Mouse (Mus musculus): ENCODE results near the gene Cyp2c70. TPM values are rescaled to one million over a fixed set of nuclear protein-coding genes. Genes with fewer than 3 reads are reported as not detected.
"Not testable (repeated sequence)": the region's sequence is repeated elsewhere in the genome, so short reads cannot be mapped to it uniquely, and the experiment has no call there.

Cyp2c70 gene
- not detected in 2 replicates for polyA plus RNA-seq (2015; fragmentation: Nextera tagmentation; extraction: Ambion mirVana)

DNA sequence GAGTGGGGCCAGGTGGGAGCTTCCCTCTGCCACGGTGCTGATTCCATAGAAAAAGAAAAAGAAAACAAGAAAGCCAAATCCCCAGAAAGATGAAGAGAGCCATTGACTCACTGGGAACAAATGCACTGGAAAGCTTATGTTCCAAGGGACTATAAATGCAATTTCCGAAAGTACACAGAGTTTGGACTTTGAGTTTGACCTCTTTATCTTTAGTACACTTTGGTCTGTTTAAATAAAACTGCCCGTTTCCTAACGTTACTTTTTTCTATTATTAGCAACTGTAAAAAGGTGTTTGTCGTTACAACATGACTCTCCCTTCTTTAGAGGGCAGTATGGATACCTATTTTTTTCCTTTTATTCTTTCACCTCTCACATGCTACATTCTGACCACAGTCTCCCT, at the start of gene Cyp2c70:
Gene Cyp2c70 (minus strand): TSS at position 174 of the 400 bp plus-strand sequence.
- Histone ChIP-seq H3K27me3 (no peaks in the 10 kb centered on the region), H3K9ac (no peak within 1 kb of the TSS), H3K9me3 (no peaks in the 10 kb centered on the region), H3K36me3 (no peaks in the 10 kb centered on the region), H3K27ac (no peak within 1 kb of the TSS), H3K4me2 (no peak within 1 kb of the TSS), H3K4me3 (no peak within 1 kb of the TSS), H3K4me1 (replicated peaks) (no peaks in the 10 kb centered on the region)
- no peak for ATAC-seq (ENCODE audit: low FRiP score)
- WGBS = 87% methylated on average over 5 of the region's 5 CpGs

DNA sequence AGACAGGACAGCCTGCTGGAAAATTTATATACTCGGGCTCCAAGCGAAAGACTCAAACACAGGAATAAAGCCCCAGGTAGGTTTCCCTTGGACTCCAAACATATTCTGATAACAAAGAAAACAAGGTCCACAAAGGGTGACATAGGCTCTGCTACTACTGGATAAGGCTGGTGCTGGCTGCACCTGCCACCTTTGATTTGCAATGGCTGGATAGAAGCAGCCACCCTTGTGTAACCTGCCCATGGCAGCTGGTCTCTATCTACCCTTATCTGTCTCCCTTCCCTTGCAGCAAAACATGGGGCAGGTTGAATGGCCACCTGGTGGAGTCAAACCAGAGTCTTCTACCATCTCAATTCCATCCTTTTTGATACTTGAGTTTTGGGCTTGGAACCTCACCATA, 45.4 kb upstream of the Cyp2c70 start:
- H3K4me3 ChIP-seq = no peak overlapping the region
- H3K4me2 ChIP-seq = no peak overlapping the region
- H3K4me1 ChIP-seq (replicated peaks) = no peaks in the 10 kb centered on the region
- H3K36me3 ChIP-seq = no peaks in the 10 kb centered on the region
- H3K27me3 ChIP-seq = no peaks in the 10 kb centered on the region
- 94% methylated on average over 2 of the region's 2 CpGs for WGBS
- no peak overlapping the region for H3K9ac ChIP-seq
- ATAC-seq (ENCODE audit: low FRiP score) = no peak
- H3K27ac ChIP-seq = no peak overlapping the region
- no peaks in the 10 kb centered on the region for H3K9me3 ChIP-seq

DNA sequence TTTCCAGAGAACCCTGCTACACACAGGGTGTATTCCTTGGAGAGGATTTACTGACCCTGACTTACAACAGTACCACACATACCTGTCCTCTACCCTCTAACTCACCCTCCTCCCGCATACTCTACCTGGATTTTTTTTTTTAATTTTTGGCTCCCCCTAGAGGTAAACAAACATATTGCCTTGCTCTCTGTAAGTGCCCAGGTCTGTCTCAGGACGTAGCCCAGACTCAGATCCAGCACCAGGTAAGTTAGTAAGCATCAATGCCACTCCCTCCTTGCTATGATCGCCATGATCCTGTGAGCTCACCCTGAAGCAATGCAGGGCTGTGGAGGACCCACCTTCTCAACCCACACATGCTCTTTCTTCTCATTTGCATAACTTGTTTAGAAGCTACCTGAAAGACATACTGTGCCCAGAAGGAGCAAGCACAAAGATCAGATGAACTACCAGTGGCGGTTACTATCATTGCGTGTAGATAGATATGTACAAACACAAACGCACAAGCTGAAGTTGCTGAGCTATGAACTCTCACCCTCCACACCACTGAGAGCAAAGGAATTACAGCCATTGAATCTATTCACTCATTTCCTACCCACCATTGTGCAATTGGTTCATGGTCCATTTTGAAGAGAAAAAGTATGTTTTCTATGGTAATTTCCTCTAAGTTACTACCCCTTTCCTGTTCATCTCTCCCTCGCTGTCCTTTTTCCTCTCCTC, 44.9 kb upstream of the Cyp2c70 start:
- WGBS = 77% methylated on average over 7 of the region's 7 CpGs

DNA sequence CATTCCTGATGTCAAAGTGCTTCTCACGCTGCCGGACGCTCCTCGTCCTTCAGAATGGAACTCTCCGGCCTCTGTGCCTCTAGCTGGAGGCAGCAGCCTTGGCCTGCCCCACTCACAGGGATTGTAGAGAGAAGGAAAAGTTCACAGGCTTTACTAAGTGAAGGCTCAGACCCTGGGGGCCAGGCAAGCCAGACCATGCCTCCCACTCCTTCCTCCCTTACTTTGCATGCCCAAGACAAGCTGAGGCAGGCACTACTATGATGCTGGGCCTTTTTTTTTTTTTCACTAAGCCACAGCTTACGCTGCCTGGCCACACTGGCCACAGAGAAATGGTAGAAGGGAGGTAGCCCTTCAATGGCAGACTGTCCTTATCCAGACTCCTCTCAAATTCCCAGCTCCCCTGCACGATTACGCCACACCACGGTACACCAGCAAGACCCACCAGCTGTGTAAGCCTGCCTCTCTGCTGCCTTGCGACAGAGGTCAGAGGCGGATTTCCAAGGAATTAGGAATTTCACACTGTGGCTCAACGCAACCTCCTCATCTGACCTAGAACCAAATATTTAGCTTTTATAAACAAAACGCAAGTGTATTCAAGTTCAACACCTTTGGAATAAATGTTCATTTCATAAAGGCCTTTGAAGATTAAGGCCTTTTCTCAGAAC, 44.1 kb upstream of the Cyp2c70 start:
- no peaks in the 10 kb centered on the region for H3K36me3 ChIP-seq
- no peak overlapping the region for H3K4me3 ChIP-seq
- no peak for ATAC-seq (ENCODE audit: low FRiP score)
- H3K4me1 ChIP-seq (replicated peaks) = no peaks in the 10 kb centered on the region
- WGBS = 85% methylated on average over 13 of the region's 13 CpGs
- H3K4me2 ChIP-seq = no peak overlapping the region
- H3K27me3 ChIP-seq = no peaks in the 10 kb centered on the region
- no peak overlapping the region for H3K27ac ChIP-seq
- no peak overlapping the region for H3K9ac ChIP-seq
- no peaks in the 10 kb centered on the region for H3K9me3 ChIP-seq

More for the DNA sequence above, 44.9 kb upstream of the Cyp2c70 start:
- H3K36me3 ChIP-seq = no peaks in the 10 kb centered on the region
- no peak overlapping the region for H3K4me2 ChIP-seq
- no peaks in the 10 kb centered on the region for H3K4me1 ChIP-seq (replicated peaks)
- H3K27me3 ChIP-seq = no peaks in the 10 kb centered on the region
- no peak for ATAC-seq (ENCODE audit: low FRiP score)
- H3K4me3 ChIP-seq = no peak overlapping the region
- no peaks in the 10 kb centered on the region for H3K9me3 ChIP-seq
- no peak overlapping the region for H3K9ac ChIP-seq
- no peak overlapping the region for H3K27ac ChIP-seq

DNA sequence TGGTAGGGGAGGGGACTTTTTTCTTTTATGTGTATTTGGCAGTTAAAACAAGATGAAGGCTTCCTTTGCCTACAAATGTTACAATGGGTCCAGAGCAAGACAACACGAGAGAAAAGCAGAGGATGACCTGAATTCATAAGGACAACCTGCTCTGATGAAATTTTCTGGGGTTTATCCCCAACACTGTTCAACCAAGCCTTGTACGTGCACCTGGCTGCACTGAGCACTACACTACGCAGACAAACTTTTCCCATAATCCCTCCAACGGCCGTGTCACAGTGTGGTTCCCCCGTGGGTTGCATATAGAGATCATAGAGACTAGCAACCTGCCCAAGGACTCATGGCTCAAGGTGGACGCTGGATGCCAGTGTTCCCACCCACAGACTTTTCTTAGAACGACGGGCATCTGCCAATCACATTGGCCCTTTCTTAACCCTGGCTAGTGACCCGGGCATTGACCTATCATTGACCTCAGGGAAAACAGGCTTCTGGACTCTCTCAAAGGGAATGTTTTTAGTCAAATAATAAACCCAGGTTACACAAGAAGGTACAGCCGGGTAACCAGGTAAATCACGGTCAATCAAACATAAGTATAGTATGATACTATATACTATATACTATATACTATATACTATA, 39.5 kb upstream of the Cyp2c70 start:
- ATAC-seq (ENCODE audit: low FRiP score) = no peak
- H3K4me3 ChIP-seq = no peak overlapping the region
- H3K27ac ChIP-seq = no peak overlapping the region
- no peaks in the 10 kb centered on the region for H3K4me1 ChIP-seq (replicated peaks)
- no peak overlapping the region for H3K9ac ChIP-seq
- no peaks in the 10 kb centered on the region for H3K9me3 ChIP-seq
- no peaks in the 10 kb centered on the region for H3K36me3 ChIP-seq
- whole genome bisulfite sequencing = 90% methylated on average over 12 of the region's 12 CpGs
- no peaks in the 10 kb centered on the region for H3K27me3 ChIP-seq
- H3K4me2 ChIP-seq = no peak overlapping the region

DNA sequence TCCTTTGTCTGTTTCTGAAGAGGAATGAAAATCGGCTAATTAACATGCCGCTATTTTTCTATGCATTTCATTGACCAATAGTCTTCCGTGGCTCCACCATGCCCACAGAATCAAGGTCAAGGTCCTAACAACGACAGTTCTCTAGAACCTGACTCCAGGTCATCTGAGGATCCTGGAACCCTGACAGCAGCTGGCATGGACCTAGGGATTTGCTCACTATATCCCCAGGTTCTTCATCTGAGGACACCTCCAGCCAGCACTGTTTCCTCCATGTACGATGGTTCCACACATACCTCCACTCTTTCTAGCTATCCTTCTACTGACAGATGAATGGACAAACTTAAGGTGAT, 38.6 kb upstream of the Cyp2c70 start:
- Histone ChIP-seq H3K4me1 (replicated peaks) (no peaks in the 10 kb centered on the region), H3K27me3 (no peaks in the 10 kb centered on the region), H3K4me2 (no peak overlapping the region), H3K27ac (no peak overlapping the region), H3K9ac (no peak overlapping the region), H3K4me3 (no peak overlapping the region), H3K9me3 (no peaks in the 10 kb centered on the region), H3K36me3 (no peaks in the 10 kb centered on the region)
- WGBS = 75% methylated on average over 5 of the region's 5 CpGs
- no peak for ATAC-seq (ENCODE audit: low FRiP score)

DNA sequence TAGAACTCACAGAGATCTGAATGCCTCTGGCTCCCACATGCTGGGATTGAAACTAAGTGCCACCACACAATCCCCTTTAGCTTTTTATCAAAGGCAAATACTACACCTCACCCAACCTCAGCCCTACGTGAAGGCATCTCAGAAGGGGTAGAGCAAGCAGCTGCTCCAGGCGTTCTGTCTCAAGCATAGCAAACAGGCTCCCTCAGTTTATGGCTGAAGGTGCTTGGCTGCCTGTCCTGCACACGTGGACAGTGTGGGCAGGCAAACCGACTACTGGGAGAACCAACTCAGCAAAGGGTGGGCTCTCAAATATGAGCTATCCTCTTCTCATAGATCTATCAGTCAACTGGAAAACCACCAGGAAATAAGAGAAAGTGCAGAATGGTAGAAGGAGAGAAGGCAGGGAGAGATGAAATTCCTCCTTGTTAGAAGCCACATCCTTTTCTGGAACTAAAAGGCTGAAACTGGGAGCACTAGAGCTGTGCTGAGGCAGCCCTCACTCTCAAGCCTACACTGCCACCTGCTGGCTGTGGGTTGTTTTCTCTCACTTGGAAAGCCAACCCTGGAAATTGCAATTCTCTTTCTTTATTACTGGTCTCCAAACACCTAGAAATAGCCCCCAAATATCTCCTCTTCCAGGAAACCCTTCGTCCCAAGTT, 38.1 kb upstream of the Cyp2c70 start:
- WGBS = 73% methylated on average over 5 of the region's 5 CpGs
- Histone ChIP-seq H3K9me3 (no peaks in the 10 kb centered on the region), H3K4me3 (no peak overlapping the region), H3K27me3 (no peaks in the 10 kb centered on the region), H3K4me1 (replicated peaks) (no peaks in the 10 kb centered on the region), H3K27ac (no peak overlapping the region), H3K9ac (no peak overlapping the region), H3K36me3 (no peaks in the 10 kb centered on the region), H3K4me2 (no peak overlapping the region)
- ATAC-seq (ENCODE audit: low FRiP score) = peak; percentile 84

DNA sequence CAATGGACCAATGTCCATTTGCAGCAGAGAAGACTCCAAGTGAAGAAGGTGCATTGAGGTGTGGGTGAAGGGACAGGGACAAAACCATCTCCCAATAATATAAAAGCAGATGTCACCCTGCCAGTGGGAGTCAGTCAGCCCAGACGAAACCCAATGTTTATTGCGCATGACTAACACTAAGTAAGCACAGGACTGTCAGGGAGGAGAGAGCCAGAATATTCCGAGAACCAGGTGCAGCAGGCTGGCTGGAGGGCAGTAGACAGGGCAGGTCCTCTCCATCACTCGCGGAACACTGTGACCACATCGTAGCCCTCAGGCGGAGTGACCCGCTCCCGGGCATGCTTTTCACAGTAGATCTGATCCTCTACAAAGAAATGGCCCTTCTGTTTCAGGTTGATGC, 35.2 kb upstream of the Cyp2c70 start:
- not testable (repeated sequence) for H3K27me3 ChIP-seq; H3K4me1 ChIP-seq (replicated peaks); H3K4me2 ChIP-seq; ATAC-seq (ENCODE audit: low FRiP score); H3K36me3 ChIP-seq; H3K9ac ChIP-seq; H3K27ac ChIP-seq; H3K9me3 ChIP-seq; H3K4me3 ChIP-seq
- WGBS = 94% methylated on average over 9 of the region's 9 CpGs

DNA sequence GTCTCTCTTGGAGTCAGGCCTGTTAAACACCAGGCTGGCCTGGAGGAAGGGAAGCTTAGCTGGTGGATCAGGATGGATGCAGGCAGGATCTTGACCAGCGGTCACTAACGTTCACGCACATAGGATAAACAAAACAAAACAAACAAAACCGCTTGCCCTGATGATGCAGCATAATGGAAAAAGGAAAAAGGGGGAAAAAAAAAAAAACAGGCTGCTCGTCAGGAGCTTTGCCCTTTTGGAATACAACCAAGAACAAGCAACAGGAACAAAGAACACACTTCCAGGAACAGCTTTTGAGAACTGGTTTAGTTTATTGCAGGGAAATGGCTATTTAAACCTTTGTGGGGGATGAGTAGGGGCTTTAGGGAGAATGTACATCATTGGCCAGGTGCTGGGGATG, 33.7 kb upstream of the Cyp2c70 start:
- no peak for ATAC-seq (ENCODE audit: low FRiP score)
- Histone ChIP-seq H3K9ac (no peak overlapping the region), H3K4me2 (no peak overlapping the region), H3K36me3 (no peaks in the 10 kb centered on the region), H3K4me3 (no peak overlapping the region), H3K27ac (no peak overlapping the region), H3K4me1 (replicated peaks) (no peaks in the 10 kb centered on the region), H3K9me3 (no peaks in the 10 kb centered on the region), H3K27me3 (no peaks in the 10 kb centered on the region)
- WGBS = 85% methylated on average over 5 of the region's 5 CpGs

DNA sequence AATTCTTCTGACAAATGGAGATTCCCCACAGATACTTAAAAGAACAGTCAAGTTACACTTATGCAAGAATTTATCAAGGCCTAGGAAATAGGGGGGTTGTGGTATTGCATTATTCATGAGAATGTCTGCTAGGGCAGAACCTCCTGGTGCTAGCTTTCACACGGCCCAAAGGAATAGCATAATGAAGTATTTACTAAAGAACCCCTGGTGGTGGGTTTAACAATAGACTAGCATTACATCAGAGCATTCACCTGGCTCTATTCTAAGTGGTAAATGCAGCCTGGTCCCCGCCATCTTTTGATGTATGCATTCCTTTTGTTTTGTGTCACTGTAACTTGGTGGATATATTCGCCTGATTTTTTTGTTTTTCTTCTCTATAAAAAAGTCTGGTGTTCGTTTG, 15.8 kb upstream of the Cyp2c70 start:
- 40% methylated on average over 4 of the region's 4 CpGs for WGBS
- not testable (repeated sequence) for ATAC-seq (ENCODE audit: low FRiP score); H3K36me3 ChIP-seq; H3K4me2 ChIP-seq; H3K4me1 ChIP-seq (replicated peaks); H3K9me3 ChIP-seq; H3K9ac ChIP-seq; H3K27ac ChIP-seq; H3K27me3 ChIP-seq; H3K4me3 ChIP-seq

DNA sequence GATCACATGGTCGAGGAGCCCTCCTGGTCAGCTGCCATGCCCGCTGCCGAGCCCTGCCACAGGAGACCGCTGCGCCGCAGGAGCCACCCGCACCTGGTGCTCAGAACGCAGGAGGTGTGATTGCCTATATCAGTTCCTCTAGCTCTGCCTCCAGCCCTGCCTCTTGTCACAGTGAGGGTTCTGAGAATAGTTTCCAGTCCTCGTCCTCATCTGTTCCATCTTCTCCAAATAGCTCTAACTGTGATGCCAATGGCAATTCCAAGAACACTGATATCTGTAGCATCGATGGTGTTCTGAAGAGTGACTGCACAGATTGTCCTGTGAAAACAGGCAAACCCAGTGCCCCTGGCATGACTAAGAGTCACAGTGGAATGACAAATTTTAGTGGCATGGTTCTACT, 3.5 kb upstream of the Cyp2c70 start:
- Histone ChIP-seq H3K27me3 (no peaks in the 10 kb centered on the region), H3K4me2 (no peak overlapping the region), H3K27ac (no peak overlapping the region), H3K9me3 (no peaks in the 10 kb centered on the region), H3K4me1 (replicated peaks) (no peaks in the 10 kb centered on the region), H3K4me3 (no peak overlapping the region), H3K9ac (no peak overlapping the region), H3K36me3 (no peaks in the 10 kb centered on the region)
- ATAC-seq (ENCODE audit: low FRiP score) = no peak
- 95% methylated on average over 10 of the region's 10 CpGs for WGBS

DNA sequence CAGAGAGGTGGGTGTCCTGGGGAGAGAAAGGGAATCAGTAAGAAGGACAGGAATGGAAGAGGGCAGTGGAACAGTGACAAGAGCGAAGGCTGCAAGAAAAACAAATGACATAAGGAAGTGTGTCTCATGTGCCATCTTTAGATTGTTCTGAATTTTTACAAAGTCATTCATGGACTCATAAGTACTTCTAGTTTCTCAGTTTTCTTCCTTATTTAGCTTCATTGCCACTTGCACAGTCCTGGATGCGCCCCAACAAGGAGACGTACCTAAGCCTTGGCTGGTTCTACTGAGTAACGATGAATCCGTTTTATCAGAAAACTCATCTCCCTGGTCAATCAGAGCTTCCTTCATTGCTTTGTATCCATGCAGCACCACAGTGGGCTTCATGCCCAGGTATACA, 3.5 kb downstream of the Cyp2c70 start:
- no peaks in the 10 kb centered on the region for H3K9me3 ChIP-seq
- H3K4me2 ChIP-seq = no peak overlapping the region
- ATAC-seq (ENCODE audit: low FRiP score) = no peak
- no peaks in the 10 kb centered on the region for H3K4me1 ChIP-seq (replicated peaks)
- H3K9ac ChIP-seq = no peak overlapping the region
- H3K4me3 ChIP-seq = no peak overlapping the region
- 98% methylated on average over 5 of the region's 5 CpGs for WGBS
- no peaks in the 10 kb centered on the region for H3K27me3 ChIP-seq
- no peaks in the 10 kb centered on the region for H3K36me3 ChIP-seq
- no peak overlapping the region for H3K27ac ChIP-seq

Data from hindbrain, embryonic 13.5 days (tissue).